Mouse (Mus musculus) cortical plate, adult 2 months (tissue): Measurements from ENCODE around the gene Aes.

Source experiments
- CTCF ChIP-seq: fragments of 200-500 bp; IDR thresholded peaks from 2 replicates; pipeline ENCODE4 v1.5.1; 2011; ENCODE audit warnings: mild to moderate bottlenecking, control low read depth, low read length; ENCODE audit not compliant: insufficient read depth; ENCODE audit errors: extremely low read depth
- POLR2A ChIP-seq: fragments of 200-500 bp; IDR thresholded peaks from 2 replicates; pipeline ENCODE4 v1.6.1; 2011; ENCODE audit warnings: mild to moderate bottlenecking, low read length, control low read depth; ENCODE audit not compliant: insufficient read depth; ENCODE audit errors: extremely low read depth

GRCm38 (mm10) chr10:81557491-81557890, 1.8 kb upstream of the Aes start:
- TF ChIP-seq CTCF (no peak), POLR2A (no peak)
